Mouse (Mus musculus): ENCODE measurements at regions not wholly inside any gene's neighbourhood (a gene's known extent, or its start where the extent isn't known, plus 50 kb on each side); places are given as distances from the start of the nearest gene placed in this dataset.

- 84% methylated on average over 5 of the region's 5 CpGs for WGBS
- Histone ChIP-seq H3K27ac (replicated peaks; ENCODE audit: insufficient read depth, low read depth, low read length) (no peak overlapping the region), H3K4me3 (ENCODE audit: insufficient read depth, low read depth, low read length) (no peak overlapping the region), H3K4me1 (ENCODE audit: control insufficient read depth, insufficient read depth, low read length) (no peaks in the 10 kb centered on the region), H3K9ac (ENCODE audit: low read depth, low read length) (no peak overlapping the region), H3K79me2 (ENCODE audit: control insufficient read depth, insufficient read depth, low read length) (no peaks in the 10 kb centered on the region), H3K36me3 (ENCODE audit: control insufficient read depth, insufficient read depth, low read length) (no peaks in the 10 kb centered on the region), H3K27me3 (ENCODE audit: control insufficient read depth, insufficient read depth, low read length) (no peaks in the 10 kb centered on the region)
- DNase-seq (ENCODE audit: extremely low read depth, low read depth, low spot score), result no peak
- TF ChIP-seq CTCF (IDR thresholded peaks at IDR 0.05; ENCODE audit: low read depth, low read length) (no peak), POLR2A (IDR thresholded peaks at IDR 0.05; ENCODE audit: extremely low read depth, insufficient read depth, low read length) (no peak)
Measured at GRCm38 (mm10) chr11:34153749-34154525, 54.0 kb downstream of the Foxi1 start.

DNA sequence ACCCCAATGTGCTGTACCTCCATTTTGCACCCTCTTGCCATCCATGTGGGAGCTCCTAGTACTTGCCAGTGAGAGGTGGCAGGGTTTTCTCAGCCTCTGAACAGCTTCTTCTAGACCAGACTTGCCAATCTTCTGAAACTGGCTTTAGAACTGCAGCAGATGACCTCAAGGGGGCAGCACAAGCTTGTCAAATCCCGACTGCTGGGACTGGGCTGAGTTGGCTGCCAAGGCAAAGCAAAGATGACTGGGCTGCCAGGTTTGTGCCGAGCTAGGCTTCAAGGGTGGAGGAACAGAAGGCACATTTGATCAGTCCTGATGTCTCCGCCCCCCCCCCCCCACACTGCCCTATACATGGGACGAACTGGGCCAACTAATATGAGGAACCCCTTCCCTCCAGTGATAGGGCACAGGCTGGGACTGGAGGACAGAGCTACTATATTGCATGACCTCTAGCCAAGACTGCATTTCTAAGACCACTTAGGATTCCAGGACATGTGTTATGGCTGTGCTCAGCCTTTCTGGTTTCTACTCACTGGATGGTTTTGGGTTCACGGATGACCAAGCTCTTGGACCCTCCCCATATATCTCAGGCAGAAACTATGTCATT lies 51.1 kb upstream of the 4930469K13Rik start:
- DNase-seq (ENCODE audit: extremely low read depth, low read depth, low spot score), result peak; percentile 46
- Histone ChIP-seq H3K9ac (ENCODE audit: low read depth, low read length) (no peak overlapping the region), H3K4me1 (ENCODE audit: control insufficient read depth, insufficient read depth, low read length) (no peaks in the 10 kb centered on the region), H3K27me3 (ENCODE audit: control insufficient read depth, insufficient read depth, low read length) (0 out of 2 replicates have a peak, but pooled peaks cover 3% of the 10 kb centered on the region), H3K79me2 (ENCODE audit: control insufficient read depth, insufficient read depth, low read length) (no peaks in the 10 kb centered on the region), H3K36me3 (ENCODE audit: control insufficient read depth, insufficient read depth, low read length) (no peaks in the 10 kb centered on the region), H3K27ac (replicated peaks; ENCODE audit: insufficient read depth, low read depth, low read length) (no peak overlapping the region), H3K4me3 (ENCODE audit: insufficient read depth, low read depth, low read length) (no peak overlapping the region)
- peak; percentile 81 for TF ChIP-seq CTCF (IDR thresholded peaks at IDR 0.05; ENCODE audit: low read depth, low read length)
- TF ChIP-seq POLR2A (IDR thresholded peaks at IDR 0.05; ENCODE audit: extremely low read depth, insufficient read depth, low read length), result no peak
- 26% methylated on average over 5 of the region's 5 CpGs for WGBS
